Mouse (Mus musculus) myocyte (in vitro differentiated cells): ENCODE data around the gene Tbccd1. TPM values are rescaled to one million over a fixed set of nuclear protein-coding genes. Genes with fewer than 3 reads are reported as not detected.

Experiments used
- H3K27me3 ChIP-seq: one replicate; pipeline ENCODE4 v1.6.1; 2011; ENCODE audit not compliant: control insufficient read depth, insufficient read depth, insufficient read length
- H3K36me3 ChIP-seq: one replicate; pipeline ENCODE4 v1.6.1; 2011; ENCODE audit not compliant: control insufficient read depth, insufficient read depth
- H3K4me2 ChIP-seq: one replicate; pipeline ENCODE4 v1.6.1; 2011; ENCODE audit warnings: low read depth, control low read depth
- H3K4me3 ChIP-seq: one replicate; pipeline ENCODE4 v1.5.1; 2011; ENCODE audit warnings: mild to moderate bottlenecking, control low read depth, moderate library complexity
- H3K79me2 ChIP-seq: one replicate; pipeline ENCODE4 v1.6.1; 2011; ENCODE audit not compliant: control insufficient read depth, insufficient read depth
- H3ac ChIP-seq: one replicate; pipeline ENCODE4 v1.6.1; 2011; ENCODE audit not compliant: control insufficient read depth, insufficient read length
- CEBPB ChIP-seq: IDR thresholded peaks from 2 replicates; pipeline ENCODE4 v1.6.1; 2011; ENCODE audit warnings: mild to moderate bottlenecking, moderate library complexity; ENCODE audit not compliant: poor library complexity, insufficient read depth, severe bottlenecking
- E2F4 ChIP-seq: IDR thresholded peaks from one replicate; pipeline ENCODE4 v1.6.1; 2011; ENCODE audit warnings: mild to moderate bottlenecking, control low read depth, moderate library complexity; ENCODE audit not compliant: insufficient read depth
- MAX ChIP-seq: IDR thresholded peaks from one replicate; pipeline ENCODE4 v1.6.1; 2011; ENCODE audit warnings: low read depth, mild to moderate bottlenecking, control low read depth
- MYOD1 ChIP-seq, 3 experiments: IDR thresholded peaks; one replicate each; pipeline ENCODE4 v1.6.1; 2011; ENCODE audit warnings: control low read depth in 2 of 3, low read depth in 2 of 3, mild to moderate bottlenecking in 2 of 3, moderate library complexity in 1 of 3; ENCODE audit not compliant: insufficient read length in 2 of 3, control insufficient read depth in 1 of 3
- MYOG ChIP-seq, 3 experiments: IDR thresholded peaks; one replicate each; pipeline ENCODE4 v1.6.1; 2011; ENCODE audit warnings: control low read depth in 2 of 3, low read depth in 2 of 3, mild to moderate bottlenecking in 2 of 3; ENCODE audit not compliant: insufficient read length in 2 of 3, control insufficient read depth in 1 of 3, insufficient read depth in 1 of 3
- POLR2A ChIP-seq: IDR thresholded peaks from one replicate; pipeline ENCODE4 v1.6.1; 2011; ENCODE audit warnings: low read depth, mild to moderate bottlenecking, control low read depth, moderate library complexity; ENCODE audit not compliant: insufficient read length
- POLR2AphosphoS2 ChIP-seq: IDR thresholded peaks from one replicate; pipeline ENCODE4 v1.6.1; 2011; ENCODE audit warnings: low read depth, control low read depth; ENCODE audit not compliant: insufficient read length
- REST ChIP-seq: IDR thresholded peaks from one replicate; pipeline ENCODE4 v1.6.1; 2011; ENCODE audit warnings: mild to moderate bottlenecking, control low read depth, moderate library complexity; ENCODE audit not compliant: insufficient read depth, insufficient read length
- SRF ChIP-seq: IDR thresholded peaks from one replicate; pipeline ENCODE4 v1.6.1; 2011; ENCODE audit warnings: low read depth; ENCODE audit not compliant: control insufficient read depth, insufficient read length
- TCF12 ChIP-seq: IDR thresholded peaks from one replicate; pipeline ENCODE4 v1.6.1; 2011; ENCODE audit warnings: mild to moderate bottlenecking, control low read depth; ENCODE audit not compliant: poor library complexity, insufficient read depth, severe bottlenecking
- TCF3 ChIP-seq: IDR thresholded peaks from one replicate; pipeline ENCODE4 v1.6.1; 2011; ENCODE audit warnings: low read depth, control low read depth; ENCODE audit not compliant: insufficient read length
- USF1 ChIP-seq: IDR thresholded peaks from one replicate; pipeline ENCODE4 v1.6.1; 2011; ENCODE audit warnings: low read depth, mild to moderate bottlenecking, control low read depth, moderate library complexity
- polyA plus RNA-seq: library from polyadenylated mRNA; unstranded; fragments of >200 nt; fragmentation: generic; extraction: Trizol; gene quantifications from one replicate; pipeline ENCODE4 v1.2.1, GENCODE M21; 2012; ENCODE audit warnings: missing spikeins

Gene Tbccd1
- polyA plus RNA-seq, 1 experiment, result 9.3 TPM

- peaks cover 10% of the 10 kb centered on the region for H3K79me2 ChIP-seq
- no peaks in the 10 kb centered on the region for H3K36me3 ChIP-seq
- no peak overlapping the region for H3ac ChIP-seq
- no peak overlapping the region for H3K4me2 ChIP-seq
- TF ChIP-seq TCF3, result no peak
- TF ChIP-seq MAX, result no peak
- no peak for TF ChIP-seq REST
- TF ChIP-seq USF1, result no peak
- no peaks in the 10 kb centered on the region for H3K27me3 ChIP-seq
- H3K4me3 ChIP-seq, result no peak overlapping the region
Observed at GRCm38 (mm10) chr16:22847686-22848085, 9.8 kb downstream of the Tbccd1 start.

- H3K79me2 ChIP-seq, result peaks cover 8% of the 10 kb centered on the region
- TF ChIP-seq TCF3 (no peak), MYOG (IDR thresholded peaks at IDR 0.05; ENCODE audit: control insufficient read depth in 1 of 3, insufficient read depth in 1 of 3, insufficient read length in 2 of 3, low read depth in 2 of 3) (no peak), POLR2AphosphoS2 (no peak), POLR2A (no peak), USF1 (no peak), SRF (no peak), MYOD1 (IDR thresholded peaks at IDR 0.05; ENCODE audit: control insufficient read depth in 1 of 3, insufficient read length in 2 of 3, low read depth in 2 of 3) (no peak), E2F4 (no peak), TCF12 (no peak)
- H3ac ChIP-seq, result no peak overlapping the region
- no peaks in the 10 kb centered on the region for H3K36me3 ChIP-seq
- no peak overlapping the region for H3K4me2 ChIP-seq
- H3K27me3 ChIP-seq, result no peaks in the 10 kb centered on the region
- H3K4me3 ChIP-seq, result no peak overlapping the region
Observed at GRCm38 (mm10) chr16:22845481-22845880, 12.0 kb downstream of the Tbccd1 start.

- H3K27me3 ChIP-seq, result no peaks in the 10 kb centered on the region
- no peak overlapping the region for H3K4me2 ChIP-seq
- H3K79me2 ChIP-seq, result peaks cover 8% of the 10 kb centered on the region
- H3K36me3 ChIP-seq, result no peaks in the 10 kb centered on the region
- TF ChIP-seq REST (no peak), SRF (no peak), POLR2AphosphoS2 (no peak), POLR2A (no peak), MYOD1 (IDR thresholded peaks at IDR 0.05; ENCODE audit: control insufficient read depth in 1 of 3, insufficient read length in 2 of 3, low read depth in 2 of 3) (no peak), TCF12 (no peak), MAX (no peak), MYOG (IDR thresholded peaks at IDR 0.05; ENCODE audit: control insufficient read depth in 1 of 3, insufficient read depth in 1 of 3, insufficient read length in 2 of 3, low read depth in 2 of 3) (no peak), CEBPB (no peak), USF1 (no peak), E2F4 (no peak), TCF3 (no peak)
- H3K4me3 ChIP-seq, result no peak overlapping the region
- no peak overlapping the region for H3ac ChIP-seq
Observed at GRCm38 (mm10) chr16:22844834-22845233, 12.6 kb downstream of the Tbccd1 start.

- no peaks in the 10 kb centered on the region for H3K36me3 ChIP-seq
- no peaks in the 10 kb centered on the region for H3K27me3 ChIP-seq
- H3K4me3 ChIP-seq, result no peak overlapping the region
- H3K4me2 ChIP-seq, result peak overlapping the region; percentile 25
- H3K79me2 ChIP-seq, result peaks cover 8% of the 10 kb centered on the region
- H3ac ChIP-seq, result no peak overlapping the region
- TF ChIP-seq CEBPB, result no peak
- peak in 2 of 3 experiments; percentile 55 to 75 for TF ChIP-seq MYOD1 (IDR thresholded peaks at IDR 0.05; ENCODE audit: control insufficient read depth in 1 of 3, insufficient read length in 2 of 3, low read depth in 2 of 3)
- TF ChIP-seq MYOG (IDR thresholded peaks at IDR 0.05; ENCODE audit: control insufficient read depth in 1 of 3, insufficient read depth in 1 of 3, insufficient read length in 2 of 3, low read depth in 2 of 3), result peak in 2 of 3 experiments; percentile 34 to 79
- no peak for TF ChIP-seq USF1
- no peak for TF ChIP-seq POLR2AphosphoS2
- TF ChIP-seq POLR2A, result no peak
- no peak for TF ChIP-seq SRF
Observed at GRCm38 (mm10) chr16:22844061-22844801, 13.2 kb downstream of the Tbccd1 start.

- TF ChIP-seq CEBPB, result no peak
- no peak for TF ChIP-seq TCF12
- no peak for TF ChIP-seq E2F4
- TF ChIP-seq SRF, result no peak
- no peak for TF ChIP-seq USF1
- TF ChIP-seq MAX, result no peak
- TF ChIP-seq TCF3, result no peak
- TF ChIP-seq REST, result no peak
- no peak for TF ChIP-seq POLR2A
- no peak for TF ChIP-seq MYOG (IDR thresholded peaks at IDR 0.05; ENCODE audit: control insufficient read depth in 1 of 3, insufficient read depth in 1 of 3, insufficient read length in 2 of 3, low read depth in 2 of 3)
- no peak for TF ChIP-seq POLR2AphosphoS2
- TF ChIP-seq MYOD1 (IDR thresholded peaks at IDR 0.05; ENCODE audit: control insufficient read depth in 1 of 3, insufficient read length in 2 of 3, low read depth in 2 of 3), result no peak
Observed at GRCm38 (mm10) chr16:22842871-22843270, 14.6 kb downstream of the Tbccd1 start.

More at GRCm38 (mm10) chr16:22842871-22843270, 14.6 kb downstream of the Tbccd1 start:
- H3K4me2 ChIP-seq, result no peak overlapping the region
- no peaks in the 10 kb centered on the region for H3K27me3 ChIP-seq
- no peak overlapping the region for H3ac ChIP-seq
- no peaks in the 10 kb centered on the region for H3K36me3 ChIP-seq
- H3K4me3 ChIP-seq, result no peak overlapping the region
- peaks cover 8% of the 10 kb centered on the region for H3K79me2 ChIP-seq
